Mouse (Mus musculus) left cerebral cortex, postnatal 36 days (tissue): Measurements from ENCODE around the gene Atp5h. TPM values are rescaled to one million over a fixed set of nuclear protein-coding genes. Genes with fewer than 3 reads are reported as not detected.
"Not testable (repeated sequence)": the region's sequence is repeated elsewhere in the genome, so short reads cannot be mapped to it uniquely, and the experiment has no call there.

Experiments
- DNase-seq, 2 experiments: peaks; one replicate each; pipeline ENCODE4 v3.0.0; 2021 to 2022; ENCODE audit warnings: low spot score in 2 of 2, mixed read lengths in 1 of 2
- intact Hi-C: fragments of 180-260 bp; cut with DNase I; formaldehyde crosslinking; loops from one replicate; pipeline ENCODE4 v1.15.1; 2025
- total RNA-seq, 2 experiments: library from RNA; stranded (reverse); gene quantifications; 2 replicates each; pipeline ENCODE4 v1.2.3; 2021

Gene Atp5h
- total RNA-seq, 2 experiments from 2014 or later = 417 to 474 TPM

DNA sequence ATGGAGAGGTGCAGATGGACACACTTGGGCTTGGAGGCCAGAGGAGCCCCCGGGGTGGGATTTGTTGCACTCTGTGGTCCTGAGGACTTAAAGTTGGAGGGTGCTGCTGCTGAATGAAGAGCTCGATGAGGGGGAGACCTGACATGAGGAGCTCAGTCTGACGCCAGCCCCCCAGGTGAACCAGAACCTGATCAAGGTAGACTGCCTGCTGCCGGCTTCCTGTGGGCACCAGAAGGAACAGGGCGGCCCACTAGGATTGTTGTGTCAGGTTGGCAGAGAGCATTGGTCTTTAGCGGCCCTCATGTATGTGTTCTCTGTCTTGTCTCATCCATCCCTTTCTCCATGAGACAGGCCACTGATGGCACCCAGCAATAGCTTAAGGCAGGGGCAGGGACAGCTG is 14.0 kb downstream of the Atp5h start:
- intact Hi-C loops = no loop called here
- DNase-seq = no peak

DNA sequence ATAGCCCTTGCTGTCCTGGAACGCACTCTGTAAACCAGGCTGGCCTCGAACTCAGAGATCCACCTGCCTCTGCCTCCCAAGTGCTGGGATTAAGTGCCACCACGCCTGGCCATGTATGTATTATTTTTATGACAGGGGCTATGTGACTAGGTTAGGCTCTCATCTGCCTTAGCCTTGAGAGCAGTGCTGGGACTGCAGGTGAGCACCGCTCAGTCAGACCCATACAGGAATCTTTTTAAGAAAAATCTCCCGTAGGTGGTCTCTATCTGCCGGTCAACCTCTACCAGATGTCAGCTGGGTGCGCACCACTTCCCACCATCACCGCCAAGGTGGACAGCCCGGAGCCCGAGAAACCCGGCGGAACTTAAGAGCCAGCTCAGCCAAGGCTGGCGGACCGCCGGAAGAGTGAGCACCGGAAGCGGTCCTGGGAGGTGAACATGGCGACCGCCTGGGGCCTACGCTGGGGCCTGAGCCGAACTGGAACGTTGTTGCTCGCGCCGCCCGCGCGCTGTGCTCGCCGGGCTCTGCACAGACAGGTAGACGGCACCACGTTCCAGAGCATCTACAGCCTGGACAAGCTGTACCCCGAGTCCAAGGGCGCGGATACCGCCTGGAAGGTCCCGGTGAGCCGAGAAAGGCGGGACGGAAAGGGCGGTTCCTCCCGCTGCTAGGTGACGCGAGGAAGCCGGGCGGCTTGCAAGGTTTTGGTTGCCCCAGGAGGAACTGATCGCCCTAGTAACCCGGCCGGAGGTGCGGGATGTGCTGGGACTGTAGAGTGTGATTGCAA is 16.2 kb downstream of the Atp5h start, which contains the start of gene Mrpl58:
Gene Mrpl58, plus strand, starts transcription at position 415 of the 787 bp plus-strand sequence.
- DNase-seq = peak; percentile 89 to 92
- intact Hi-C loops = no loop called here

DNA sequence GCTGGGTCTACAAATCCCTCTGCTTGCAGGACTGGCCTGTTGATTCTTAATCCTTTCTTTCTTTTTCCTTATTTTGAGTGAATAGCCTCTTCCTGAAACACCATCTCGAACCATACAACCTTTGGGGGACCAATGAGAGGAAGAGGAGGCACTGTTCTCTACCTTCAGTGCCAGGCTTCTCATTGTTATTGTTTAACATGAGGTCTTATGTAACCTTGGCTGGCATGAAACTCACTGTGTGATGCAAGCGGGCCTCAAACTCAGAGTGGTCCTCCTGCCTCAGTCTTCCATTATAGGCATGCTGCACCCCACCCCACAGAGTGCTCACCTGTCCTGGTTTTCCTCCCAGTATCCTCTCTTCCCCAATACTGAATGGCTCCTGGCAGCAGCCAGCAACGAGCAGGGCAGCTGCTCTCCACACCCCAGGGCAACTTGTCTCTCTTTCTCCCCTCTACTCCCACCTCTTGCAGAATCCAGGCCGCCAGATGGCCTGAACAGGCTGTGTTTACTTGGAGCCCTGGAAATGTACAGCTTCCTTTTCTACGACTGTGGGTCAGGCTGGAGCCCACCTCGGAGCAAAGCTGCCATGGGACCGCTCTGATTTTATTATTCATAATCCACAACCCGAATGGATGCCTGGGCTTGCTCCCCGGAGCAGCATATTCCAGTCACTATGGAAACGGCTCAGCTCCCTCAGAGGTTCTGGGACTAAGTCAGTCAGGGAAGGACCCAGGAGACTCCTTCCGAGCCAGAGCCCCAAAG is 19.0 kb downstream of the Atp5h start:
- intact Hi-C loops = no loop called here
- DNase-seq = peak; percentile 63 to 73

DNA sequence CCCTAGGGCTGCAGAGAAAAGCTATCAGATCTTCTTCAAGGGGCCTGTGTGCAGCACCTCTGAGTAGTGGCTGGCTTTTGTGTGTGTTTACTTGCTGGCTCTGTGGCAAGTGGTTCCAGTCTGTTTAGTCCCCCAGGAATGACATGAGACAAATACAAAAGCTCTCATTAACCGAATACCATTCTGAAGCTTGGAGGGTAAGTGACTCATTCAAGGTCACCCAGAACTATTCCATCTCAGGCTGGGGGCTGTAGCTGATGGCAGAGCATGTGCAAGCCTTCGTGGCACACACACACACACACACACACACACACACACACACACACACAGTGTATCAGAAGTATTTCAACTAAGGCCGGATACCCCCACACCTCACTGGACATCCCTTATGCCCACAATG is 19.6 kb downstream of the Atp5h start:
- peak in 1 of 2 experiments; percentile 14 for DNase-seq
- intact Hi-C loops = no loop called here

DNA sequence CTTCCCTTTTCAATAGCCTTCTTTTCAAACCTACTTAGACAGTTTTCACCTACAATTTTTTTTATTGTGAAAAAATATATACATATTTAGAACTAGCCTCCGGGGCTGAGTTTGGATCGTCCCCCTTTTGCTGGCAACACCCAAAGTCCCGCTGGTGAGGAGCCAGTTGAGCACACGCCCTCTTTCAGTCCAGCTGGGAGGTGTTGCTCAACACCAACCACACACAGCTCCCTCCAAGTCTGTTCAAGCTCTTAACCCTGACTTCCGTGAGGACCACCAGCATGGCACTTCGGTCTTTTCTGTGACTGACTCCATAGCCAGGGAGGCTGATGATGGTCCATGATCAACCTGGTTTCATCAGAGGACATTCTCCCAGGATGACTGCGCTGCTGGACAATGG is 21.7 kb downstream of the Atp5h start:
- no peak for DNase-seq
- intact Hi-C loops = no loop called here

DNA sequence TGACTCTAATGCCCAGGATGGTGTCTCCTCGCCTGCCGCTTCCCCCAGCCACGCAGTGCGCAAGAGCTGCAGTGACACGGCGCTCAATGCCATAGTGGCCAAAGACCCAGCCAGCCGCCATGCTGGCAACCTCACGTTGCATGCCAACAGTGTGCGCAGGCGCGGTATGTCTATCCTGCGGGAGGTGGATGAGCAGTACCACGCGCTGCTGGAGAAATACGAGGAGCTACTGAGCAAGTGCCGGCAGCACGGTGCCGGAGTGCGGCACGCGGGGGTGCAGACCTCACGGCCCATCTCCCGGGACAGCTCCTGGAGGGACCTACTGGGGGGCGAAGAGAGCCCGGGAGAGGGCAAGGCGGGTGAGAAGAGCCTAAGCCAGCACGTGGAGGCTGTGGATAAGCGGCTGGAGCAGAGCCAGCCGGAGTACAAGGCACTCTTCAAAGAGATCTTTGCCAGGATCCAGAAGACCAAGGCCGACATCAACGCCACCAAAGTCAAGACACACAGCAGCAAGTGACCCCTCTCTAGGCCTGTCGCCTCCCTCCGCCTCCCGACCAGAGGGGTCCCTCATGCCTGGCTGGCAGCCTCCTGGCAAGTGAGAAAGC is 25.9 kb downstream of the Atp5h start:
- intact Hi-C loops = no loop called here
- no peak for DNase-seq

DNA sequence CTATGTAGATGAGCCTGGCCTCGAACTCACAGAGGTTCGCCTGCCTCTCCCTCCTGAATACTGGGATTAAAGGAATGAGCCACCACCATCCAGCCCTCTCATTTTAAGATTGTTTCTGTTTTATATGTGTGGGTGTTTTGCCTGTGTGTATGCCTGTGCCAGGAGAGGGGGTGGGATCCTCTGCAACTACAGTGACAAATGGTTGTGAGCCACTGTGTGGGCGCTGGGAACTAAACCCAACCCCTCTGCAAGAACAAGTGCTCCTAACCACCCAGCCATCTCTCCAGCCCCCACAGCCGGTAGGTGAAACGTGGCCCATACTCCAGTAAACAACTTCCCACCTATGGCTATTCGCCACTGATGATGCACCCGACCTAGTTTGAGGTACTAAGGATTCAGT is 28.4 kb downstream of the Atp5h start:
- DNase-seq = no peak
- intact Hi-C loops = no loop called here

DNA sequence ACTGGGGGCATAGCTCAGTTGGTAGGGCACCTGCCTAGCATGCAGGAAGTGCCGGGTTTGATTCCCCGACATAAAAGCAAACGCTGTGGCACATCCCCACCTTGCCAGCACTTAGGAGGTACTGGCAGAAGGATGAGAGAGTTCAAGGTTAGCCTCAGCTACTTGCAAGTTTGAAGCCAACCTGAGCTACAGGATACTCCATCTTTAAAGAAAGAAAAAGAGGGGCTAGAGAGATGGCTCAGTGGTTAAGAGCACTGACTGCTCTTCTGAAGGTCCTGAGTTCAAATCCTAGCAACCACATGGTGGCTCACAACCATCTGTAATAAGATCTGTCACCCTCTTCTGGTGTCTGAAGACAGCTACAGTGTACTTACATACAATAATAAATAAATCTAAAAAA is 32.9 kb downstream of the Atp5h start:
- intact Hi-C loops = not testable (repeated sequence)

DNA sequence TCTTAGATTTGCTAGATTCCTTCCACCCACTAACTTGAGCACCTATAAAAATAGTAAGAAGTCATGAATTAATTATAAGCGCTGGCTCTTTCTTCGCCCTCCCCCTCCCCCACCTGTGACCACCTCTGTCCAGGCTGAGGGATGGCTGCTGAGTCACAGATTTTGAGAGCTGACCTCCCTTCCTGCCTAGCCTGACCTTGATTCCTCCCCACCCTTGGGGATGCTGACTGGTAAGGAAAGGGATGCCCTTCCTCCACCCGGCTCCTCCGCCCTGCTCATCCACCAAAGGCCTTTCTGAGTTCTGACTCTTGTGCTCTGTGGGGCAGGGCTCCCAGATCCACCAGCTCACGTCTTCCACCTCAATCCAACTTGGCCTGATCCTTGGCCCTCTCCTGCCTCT is 35.2 kb downstream of the Atp5h start:
- intact Hi-C loops = no loop called here
- DNase-seq = no peak

More for the DNA sequence above, 32.9 kb downstream of the Atp5h start:
- DNase-seq = not testable (repeated sequence)

DNA sequence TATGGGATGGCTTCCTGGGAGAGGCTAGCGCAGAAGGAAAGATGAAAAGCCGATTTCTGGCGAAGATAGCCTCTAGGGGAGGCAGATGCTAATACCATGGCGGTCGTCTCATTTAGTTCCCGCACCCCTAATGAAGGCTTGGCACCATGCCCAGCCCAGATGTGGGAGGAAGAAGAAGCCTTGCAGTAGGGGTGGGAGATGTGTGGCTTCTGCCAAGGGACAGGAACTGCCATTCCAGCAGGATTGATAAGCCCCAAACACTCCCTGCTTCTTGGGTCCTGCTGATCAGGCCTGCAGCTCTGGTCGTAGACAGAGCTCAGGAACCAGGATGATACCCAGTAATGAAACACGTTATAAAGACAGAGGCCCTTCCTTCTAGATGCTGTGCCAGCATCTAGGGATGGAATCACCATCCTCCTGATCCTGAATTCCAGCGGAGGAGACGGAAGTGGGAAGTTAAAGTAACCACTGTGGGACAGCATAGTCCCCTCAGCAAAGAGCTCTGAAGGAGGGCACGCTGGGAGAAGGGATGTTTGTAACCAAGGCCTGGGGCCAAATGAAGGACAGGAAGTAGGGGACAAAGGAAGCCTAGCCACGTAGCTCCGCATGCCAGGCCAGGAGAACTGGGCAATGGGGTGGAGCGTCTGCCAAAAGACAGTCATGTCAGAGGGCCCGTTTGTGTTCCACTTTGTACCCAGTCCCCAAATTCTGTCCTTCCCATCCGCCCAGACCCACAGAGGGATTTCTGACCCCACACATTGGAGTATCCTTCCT is 35.9 kb downstream of the Atp5h start:
- DNase-seq = peak; percentile 28 to 29
- intact Hi-C loops = no loop called here

DNA sequence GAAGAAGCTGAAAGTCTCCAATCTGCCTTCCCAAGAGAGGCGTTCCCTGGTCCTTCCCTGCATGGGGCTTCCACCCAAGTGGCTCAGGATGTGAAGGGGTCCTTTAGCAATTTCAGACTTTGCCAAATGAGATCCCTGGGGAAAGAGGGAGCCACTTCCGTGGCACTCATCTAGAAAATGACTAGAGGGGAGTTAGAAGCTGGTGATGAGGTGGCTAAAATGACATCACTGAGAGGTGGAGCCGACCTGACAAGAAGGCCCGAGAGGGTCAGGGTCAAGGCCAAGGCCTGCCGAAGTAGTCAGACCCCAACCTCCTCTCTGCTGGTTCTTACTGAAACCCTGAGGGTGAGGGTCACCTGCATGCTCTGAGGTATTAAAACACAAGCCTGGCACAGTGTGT is 36.9 kb downstream of the Atp5h start:
- intact Hi-C loops = no loop called here
- peak in 1 of 2 experiments; percentile 36 for DNase-seq

DNA sequence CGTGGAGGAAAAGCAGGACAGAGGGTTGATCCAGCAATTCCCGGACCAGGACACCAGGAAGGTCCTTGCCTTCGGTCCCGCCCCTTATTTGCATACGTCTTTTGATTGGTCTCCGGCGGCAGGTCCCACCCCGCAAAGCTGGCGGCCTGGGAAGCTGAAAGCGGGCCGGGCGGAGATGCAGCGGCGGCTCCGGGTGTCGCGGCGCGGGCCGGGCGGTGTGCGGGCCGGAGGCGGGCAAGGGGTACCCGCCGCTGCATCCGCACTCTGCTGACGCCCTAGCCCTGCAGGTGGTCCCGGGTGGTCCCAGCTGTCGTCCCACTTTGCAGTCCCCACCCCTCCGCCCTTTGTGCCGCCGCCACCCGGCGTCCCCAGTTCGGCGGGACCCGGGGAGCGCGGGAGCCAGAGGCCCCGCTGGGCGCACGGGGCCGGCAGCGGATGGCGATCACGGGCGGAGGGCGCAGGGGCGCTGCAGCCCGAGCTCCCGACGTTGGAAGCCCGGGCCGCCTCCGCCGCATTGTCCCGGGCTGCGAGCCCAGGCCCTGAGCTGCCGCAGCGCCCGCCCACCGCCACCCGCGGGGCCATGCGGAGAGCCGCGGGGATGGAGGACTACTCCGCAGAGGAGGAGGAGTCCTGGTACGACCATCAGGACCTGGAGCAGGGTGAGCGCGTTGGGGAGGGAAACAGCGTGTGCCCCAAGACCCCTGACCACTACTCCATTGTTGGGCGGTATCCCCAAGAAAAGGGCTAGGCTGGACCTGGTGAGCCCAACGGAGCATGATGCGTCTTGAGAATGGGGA is 37.8 kb downstream of the Atp5h start, which contains the start of gene Cdr2l:
Gene Cdr2l, plus strand, starts transcription at position 174 of the 797 bp plus-strand sequence.
- intact Hi-C loops = no loop called here
- DNase-seq = peak; percentile 84 to 85

DNA sequence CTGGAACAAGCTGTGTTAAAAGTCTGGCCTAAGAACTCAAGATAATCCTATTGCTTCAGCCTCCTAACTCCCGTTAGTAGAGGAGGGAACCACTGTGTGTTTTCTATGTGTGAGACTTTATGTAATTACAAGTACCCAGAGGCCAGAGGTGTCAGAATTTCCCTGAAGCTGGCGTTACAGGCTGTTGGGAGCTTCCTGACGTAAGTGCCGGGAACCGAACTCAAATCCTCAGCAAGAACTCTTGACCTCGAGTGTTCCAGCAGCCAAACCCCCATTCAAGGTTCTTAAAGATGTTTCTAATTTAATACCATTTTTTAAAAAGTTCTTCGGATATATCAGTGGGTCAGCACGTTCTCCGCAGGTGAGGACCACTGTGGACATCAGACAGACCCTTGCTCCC is 38.5 kb downstream of the Atp5h start:
- DNase-seq = no peak
- intact Hi-C loops = no loop called here

DNA sequence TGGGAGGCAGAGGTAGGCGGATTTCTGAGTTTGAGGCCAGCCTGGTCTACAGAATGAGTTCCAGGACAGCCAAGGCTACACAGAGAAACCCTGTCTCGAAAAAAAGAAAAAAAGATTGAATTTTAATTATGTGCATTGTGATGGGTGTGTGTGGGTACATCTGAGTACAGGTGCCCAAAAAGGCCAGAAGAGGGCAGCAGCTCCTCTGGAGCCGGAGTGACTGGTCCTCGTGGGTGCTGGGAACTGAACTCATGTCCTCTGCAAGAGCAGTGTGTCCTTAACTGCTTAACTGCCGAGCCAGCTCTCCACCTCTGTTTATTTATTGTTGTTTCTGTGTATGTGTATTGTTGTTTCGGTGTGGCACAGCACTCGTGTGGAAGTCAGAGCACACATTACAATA is 41.9 kb downstream of the Atp5h start:
- intact Hi-C loops = no loop called here
- no peak for DNase-seq

DNA sequence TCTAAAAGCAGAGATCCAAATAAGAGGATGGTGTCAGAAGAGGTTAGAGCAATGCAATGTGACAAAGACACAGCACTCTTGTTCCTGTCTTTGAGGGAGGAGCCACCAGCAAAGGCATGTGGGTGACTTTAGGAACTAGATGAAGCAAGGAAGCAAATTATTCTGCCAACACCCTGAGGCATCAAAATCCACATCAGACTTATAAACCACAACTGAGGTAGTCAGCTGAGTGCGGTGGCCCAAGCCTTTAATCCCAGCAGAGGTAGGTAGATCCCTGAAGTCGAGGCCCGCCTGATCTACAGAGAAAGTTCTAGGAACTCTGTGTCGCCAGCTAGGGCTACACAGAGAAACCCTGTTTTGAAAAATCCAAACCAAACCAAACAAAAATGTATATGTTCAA is 42.5 kb downstream of the Atp5h start:
- DNase-seq = no peak
- intact Hi-C loops = no loop called here

DNA sequence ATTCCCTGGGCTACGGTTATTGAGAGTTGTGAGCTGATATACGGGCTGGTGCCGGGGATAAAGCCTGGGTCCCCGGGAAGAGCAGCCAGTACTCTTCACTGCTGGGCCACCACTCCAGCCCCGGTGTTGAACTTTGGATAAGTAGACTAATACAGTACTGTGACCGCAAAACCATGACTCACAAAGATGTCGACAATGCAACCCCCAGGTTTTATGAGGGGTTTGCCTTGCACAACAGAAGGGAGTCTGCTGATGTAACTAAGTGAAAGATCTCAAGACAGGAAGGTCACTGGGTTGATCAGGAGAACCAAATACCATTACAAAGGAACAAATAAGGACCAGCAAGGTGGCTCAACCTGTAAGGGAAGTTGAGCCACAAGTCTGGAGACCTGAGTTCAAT is 43.0 kb downstream of the Atp5h start:
- intact Hi-C loops = no loop called here

DNA sequence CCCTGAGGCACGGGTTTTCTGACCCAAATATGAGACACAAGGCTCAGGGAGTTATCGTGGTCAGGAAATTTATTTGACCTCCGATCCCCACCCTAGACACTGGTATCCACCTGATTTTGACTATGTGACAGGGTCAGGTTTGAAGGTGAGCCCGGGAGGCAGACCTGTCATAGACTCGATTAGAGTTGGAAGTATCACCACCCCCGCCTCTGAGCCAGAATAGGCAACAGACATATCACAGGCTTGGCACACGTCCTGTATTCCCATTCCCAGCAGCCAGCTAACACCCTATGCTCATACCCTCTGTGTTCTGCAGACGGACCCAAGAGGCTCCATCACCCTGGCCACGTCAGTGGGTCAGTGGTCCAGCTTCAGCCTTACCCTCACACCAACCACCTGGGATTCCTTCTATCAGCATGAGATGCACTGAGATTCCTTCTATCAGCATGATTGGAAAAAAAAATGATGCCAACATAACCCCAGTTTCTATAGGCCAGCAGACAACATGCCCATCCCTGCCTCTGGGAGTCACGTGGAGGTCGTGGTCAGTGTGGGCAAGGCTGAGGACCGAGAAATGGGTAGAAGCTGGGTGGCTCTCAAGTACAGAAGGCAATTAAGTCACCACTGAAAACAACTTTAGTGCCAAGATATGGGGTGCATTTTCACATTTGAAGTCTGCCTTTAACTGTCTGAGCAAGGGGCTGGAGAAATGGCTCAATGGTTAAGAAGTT is 44.9 kb downstream of the Atp5h start:
- peak; percentile 37 to 45 for DNase-seq
- intact Hi-C loops = no loop called here

More for the DNA sequence above, 43.0 kb downstream of the Atp5h start:
- DNase-seq = no peak
